Mouse (Mus musculus): ENCODE data around the gene Dnajc2. TPM values are rescaled to one million over a fixed set of nuclear protein-coding genes. Genes with fewer than 3 reads are reported as not detected.

The Dnajc2 gene
- polyA plus RNA-seq, 1 experiment from 2014 or later, result 66.3 TPM

DNA sequence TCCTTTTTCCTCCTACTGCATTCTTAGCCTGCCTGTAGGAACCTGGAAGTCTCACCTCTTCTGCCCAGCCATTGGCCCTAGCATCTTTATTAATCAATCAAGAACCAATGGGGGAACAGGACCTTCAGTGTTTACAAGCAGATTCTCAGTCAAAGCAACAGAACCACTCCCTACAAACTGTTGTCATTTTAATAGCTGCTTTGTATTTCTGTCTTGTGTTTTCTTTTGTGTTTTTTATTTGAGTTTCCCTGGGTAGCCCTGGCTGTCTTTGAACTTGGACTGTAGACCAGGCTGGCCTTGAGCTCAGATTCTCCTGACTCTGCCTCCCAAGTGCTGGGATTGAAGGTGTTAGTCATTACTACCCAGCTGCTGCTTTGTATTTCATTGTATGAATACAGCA is 7.1 kb upstream of the Dnajc2 start:
- H3K9me3 ChIP-seq (ENCODE audit: control insufficient read depth, low read length), result no peaks in the 10 kb centered on the region
- H3K36me3 ChIP-seq (ENCODE audit: control insufficient read depth, insufficient read depth, low read length), result peaks cover 14% of the 10 kb centered on the region
- H3K9ac ChIP-seq (ENCODE audit: low read depth, low read length), result no peak overlapping the region
- no peak overlapping the region for H3K4me3 ChIP-seq (ENCODE audit: low read length)
- no peak overlapping the region for H3K27ac ChIP-seq (ENCODE audit: low read depth, low read length)
- ATAC-seq, result no peak
- H3K4me1 ChIP-seq (ENCODE audit: control insufficient read depth, insufficient read depth, low read depth, low read length), result peaks cover 23% of the 10 kb centered on the region
- no peaks in the 10 kb centered on the region for H3K27me3 ChIP-seq (replicated peaks; ENCODE audit: control insufficient read depth, insufficient read depth, low read length)
- no peak overlapping the region for H3K4me2 ChIP-seq (ENCODE audit: low read length)

DNA sequence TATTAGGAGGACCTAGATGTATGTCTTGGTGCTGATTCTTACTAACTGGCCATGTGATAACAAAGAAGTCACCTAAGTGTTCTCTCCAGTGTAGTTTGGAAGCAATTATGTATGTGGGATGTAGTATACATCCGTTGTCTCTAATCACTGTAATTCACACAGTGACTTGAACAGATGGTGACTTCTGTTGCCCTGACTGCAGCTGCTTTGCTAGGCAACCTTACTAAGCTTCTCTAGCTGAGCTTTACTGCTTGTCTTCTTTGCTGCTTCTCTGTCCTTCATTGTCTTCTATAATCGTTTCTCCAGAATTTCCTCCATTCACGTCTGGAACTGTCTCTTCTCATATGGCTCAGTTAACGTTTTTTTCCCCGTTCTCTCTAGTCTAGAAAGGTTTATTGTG is 4.0 kb upstream of the Dnajc2 start:
- Histone ChIP-seq H3K4me3 (ENCODE audit: low read length) (no peak overlapping the region), H3K27me3 (replicated peaks; ENCODE audit: control insufficient read depth, insufficient read depth, low read length) (no peaks in the 10 kb centered on the region), H3K4me2 (ENCODE audit: low read length) (no peak overlapping the region), H3K36me3 (ENCODE audit: control insufficient read depth, insufficient read depth, low read length) (peaks cover 4% of the 10 kb centered on the region; the same call in 1 of the 2 replicates), H3K9me3 (ENCODE audit: control insufficient read depth, low read length) (no peaks in the 10 kb centered on the region), H3K9ac (ENCODE audit: low read depth, low read length) (no peak overlapping the region), H3K27ac (ENCODE audit: low read depth, low read length) (no peak overlapping the region), H3K4me1 (ENCODE audit: control insufficient read depth, insufficient read depth, low read depth, low read length) (peaks cover 29% of the 10 kb centered on the region)
- ATAC-seq, result no peak
- WGBS, result 64% methylated on average over 5 of the region's 5 CpGs

- no peak for ATAC-seq
- peak overlapping the region; percentile 72 for H3K4me2 ChIP-seq (ENCODE audit: low read length)
- WGBS, result 39% methylated on average over 11 of the region's 11 CpGs
Observed at GRCm38 (mm10) chr5:21787186-21788105, 2.4 kb upstream of the Dnajc2 start.

DNA sequence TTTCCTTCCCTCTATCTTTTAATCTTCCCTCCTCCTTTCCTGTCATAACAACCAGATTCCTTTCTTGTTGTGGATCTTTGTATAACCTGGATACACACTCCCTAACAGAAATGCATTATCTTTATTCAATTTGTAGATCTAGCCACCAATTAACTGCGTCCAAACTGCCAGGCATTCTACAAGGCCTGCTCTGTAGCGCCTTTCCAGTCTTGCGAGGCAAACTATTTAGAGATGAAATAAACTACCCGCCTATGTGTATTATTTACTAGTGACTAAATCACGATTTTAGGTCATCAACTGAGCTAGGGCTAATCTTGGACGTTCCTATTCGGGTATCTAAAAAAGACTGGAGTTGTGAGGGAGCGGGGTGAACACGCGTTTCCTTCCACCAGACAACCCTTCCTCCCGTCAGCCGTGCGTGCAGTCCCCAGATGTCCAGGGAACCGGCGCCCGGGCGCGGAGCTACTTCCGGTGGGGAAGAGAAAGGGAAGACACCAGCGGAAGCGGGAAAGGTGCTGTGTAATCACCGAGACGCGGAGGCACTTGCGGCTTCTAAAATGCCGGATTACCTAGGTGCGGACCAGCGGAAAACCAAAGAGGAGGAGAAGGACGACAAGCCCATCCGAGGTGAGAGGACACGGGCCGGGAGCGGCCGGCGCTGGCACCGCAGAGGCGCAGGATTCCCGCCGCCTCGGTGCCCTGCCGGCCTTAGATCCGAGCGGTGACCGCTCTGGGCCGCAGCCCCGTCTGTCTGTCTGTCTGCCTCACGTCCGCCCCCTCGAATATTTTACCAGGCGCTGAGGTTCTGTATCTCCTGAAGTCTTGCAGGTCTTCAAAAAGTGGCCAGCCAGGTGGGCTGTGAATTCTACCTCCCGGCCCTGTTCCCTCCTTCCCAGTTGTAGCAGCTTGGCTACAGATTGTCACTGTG is 1.5 kb upstream of the Dnajc2 start:
- peak; percentile 86 for ATAC-seq
- no peaks in the 10 kb centered on the region for H3K9me3 ChIP-seq (ENCODE audit: control insufficient read depth, low read length)
- H3K36me3 ChIP-seq (ENCODE audit: control insufficient read depth, insufficient read depth, low read length), result peaks cover 7% of the 10 kb centered on the region
- H3K4me1 ChIP-seq (ENCODE audit: control insufficient read depth, insufficient read depth, low read depth, low read length), result peaks cover 30% of the 10 kb centered on the region
- peak overlapping the region; percentile 72 for H3K4me2 ChIP-seq (ENCODE audit: low read length)
- no peaks in the 10 kb centered on the region for H3K27me3 ChIP-seq (replicated peaks; ENCODE audit: control insufficient read depth, insufficient read depth, low read length)
- WGBS, result 1% methylated on average over 49 of the region's 51 CpGs
- H3K27ac ChIP-seq (ENCODE audit: low read depth, low read length), result peak overlapping the region; percentile 83
- peak overlapping the region; percentile 88 for H3K9ac ChIP-seq (ENCODE audit: low read depth, low read length)
- H3K4me3 ChIP-seq (ENCODE audit: low read length), result peak overlapping the region; percentile 97

More at GRCm38 (mm10) chr5:21787186-21788105, 2.4 kb upstream of the Dnajc2 start:
- Histone ChIP-seq H3K27ac (ENCODE audit: low read depth, low read length) (peak overlapping the region; percentile 83), H3K36me3 (ENCODE audit: control insufficient read depth, insufficient read depth, low read length) (peaks cover 9% of the 10 kb centered on the region), H3K27me3 (replicated peaks; ENCODE audit: control insufficient read depth, insufficient read depth, low read length) (no peaks in the 10 kb centered on the region), H3K9ac (ENCODE audit: low read depth, low read length) (peak overlapping the region; percentile 88), H3K4me1 (ENCODE audit: control insufficient read depth, insufficient read depth, low read depth, low read length) (peaks cover 30% of the 10 kb centered on the region), H3K9me3 (ENCODE audit: control insufficient read depth, low read length) (no peaks in the 10 kb centered on the region), H3K4me3 (ENCODE audit: low read length) (peak overlapping the region; percentile 97)

- no peaks in the 10 kb centered on the region for H3K27me3 ChIP-seq (replicated peaks; ENCODE audit: control insufficient read depth, insufficient read depth, low read length)
- peaks cover 13% of the 10 kb centered on the region for H3K36me3 ChIP-seq (ENCODE audit: control insufficient read depth, insufficient read depth, low read length)
- peak overlapping the region; percentile 72; the same call in 1 of the 2 replicates for H3K4me2 ChIP-seq (ENCODE audit: low read length)
- no peak overlapping the region for H3K27ac ChIP-seq (ENCODE audit: low read depth, low read length)
- H3K4me3 ChIP-seq (ENCODE audit: low read length), result no peak overlapping the region
- H3K9me3 ChIP-seq (ENCODE audit: control insufficient read depth, low read length), result no peaks in the 10 kb centered on the region
- no peak for ATAC-seq
- 79% methylated on average over 7 of the region's 7 CpGs for WGBS
- H3K4me1 ChIP-seq (ENCODE audit: control insufficient read depth, insufficient read depth, low read depth, low read length), result peaks cover 30% of the 10 kb centered on the region
- no peak overlapping the region for H3K9ac ChIP-seq (ENCODE audit: low read depth, low read length)
Observed at GRCm38 (mm10) chr5:21785776-21786175, 725 bp upstream of the Dnajc2 start.

DNA sequence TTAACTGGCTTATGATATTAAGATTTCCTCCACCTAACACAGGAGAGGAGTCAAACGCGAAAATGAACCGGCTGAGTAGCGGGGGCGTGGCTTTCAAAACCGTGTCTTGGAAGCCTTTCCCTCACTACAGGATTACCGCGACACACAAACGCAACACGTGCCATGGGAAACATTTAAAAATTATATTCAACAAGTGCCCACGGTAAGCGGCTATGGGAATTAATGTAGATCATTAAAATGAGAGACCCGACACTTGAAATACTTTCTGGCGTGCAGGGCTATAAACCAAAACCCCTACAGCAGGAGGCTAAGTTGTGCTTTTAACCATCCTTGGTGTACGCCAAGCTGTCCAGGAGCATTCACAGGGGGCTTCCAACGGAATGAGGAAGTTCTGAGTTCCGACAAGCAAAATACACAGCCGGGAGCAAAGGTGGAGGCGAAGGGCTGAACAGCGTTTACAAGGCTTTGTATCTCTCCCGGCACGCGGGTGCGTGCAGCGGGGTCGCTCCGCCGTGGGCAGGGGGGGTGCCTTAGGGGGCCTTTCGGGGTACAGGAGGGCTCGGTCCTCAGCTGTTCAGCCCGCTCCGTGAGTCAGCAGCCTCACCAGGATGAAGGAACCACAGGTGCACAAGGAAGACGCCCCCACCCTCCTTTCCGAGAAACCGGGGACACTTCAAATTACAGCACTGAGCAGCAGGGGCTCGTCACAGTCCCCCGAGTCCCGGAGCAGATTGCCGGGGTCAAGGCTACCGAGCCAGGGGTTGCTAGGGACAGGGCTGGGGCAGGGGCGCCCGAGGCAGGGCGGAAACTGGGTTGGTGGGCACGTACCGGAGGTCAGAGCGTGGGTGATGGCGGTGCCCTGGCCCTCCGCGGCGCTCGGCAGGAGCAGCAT is 644 bp downstream of the Dnajc2 start:
- no peaks in the 10 kb centered on the region for H3K9me3 ChIP-seq (ENCODE audit: control insufficient read depth, low read length)
- H3K9ac ChIP-seq (ENCODE audit: low read depth, low read length), result peak overlapping the region; percentile 87
- peaks cover 28% of the 10 kb centered on the region for H3K4me1 ChIP-seq (ENCODE audit: control insufficient read depth, insufficient read depth, low read depth, low read length)
- ATAC-seq, result peak; percentile 87
- H3K27me3 ChIP-seq (replicated peaks; ENCODE audit: control insufficient read depth, insufficient read depth, low read length), result no peaks in the 10 kb centered on the region
- H3K36me3 ChIP-seq (ENCODE audit: control insufficient read depth, insufficient read depth, low read length), result peaks cover 25% of the 10 kb centered on the region
- peak overlapping the region; percentile 91 for H3K4me2 ChIP-seq (ENCODE audit: low read length)
- WGBS, result 1% methylated on average over 50 of the region's 51 CpGs
- H3K4me3 ChIP-seq (ENCODE audit: low read length), result peak overlapping the region; percentile 97
- H3K27ac ChIP-seq (ENCODE audit: low read depth, low read length), result peak overlapping the region; percentile 81

GRCm38 (mm10) chr5:21776491-21776890 is 8.6 kb downstream of the Dnajc2 start:
- WGBS, result 93% methylated on average over 6 of the region's 6 CpGs
- no peaks in the 10 kb centered on the region for H3K9me3 ChIP-seq (ENCODE audit: control insufficient read depth, low read length)
- no peaks in the 10 kb centered on the region for H3K27me3 ChIP-seq (replicated peaks; ENCODE audit: control insufficient read depth, insufficient read depth, low read length)
- H3K4me2 ChIP-seq (ENCODE audit: low read length), result no peak overlapping the region
- peaks cover 46% of the 10 kb centered on the region for H3K36me3 ChIP-seq (ENCODE audit: control insufficient read depth, insufficient read depth, low read length)
- H3K27ac ChIP-seq (ENCODE audit: low read depth, low read length), result no peak overlapping the region
- H3K4me3 ChIP-seq (ENCODE audit: low read length), result no peak overlapping the region
- ATAC-seq, result no peak
- no peak overlapping the region for H3K9ac ChIP-seq (ENCODE audit: low read depth, low read length)
- H3K4me1 ChIP-seq (ENCODE audit: control insufficient read depth, insufficient read depth, low read depth, low read length), result no peaks in the 10 kb centered on the region

- H3K27ac ChIP-seq (ENCODE audit: low read depth, low read length), result no peak overlapping the region
- no peaks in the 10 kb centered on the region for H3K9me3 ChIP-seq (ENCODE audit: control insufficient read depth, low read length)
- no peaks in the 10 kb centered on the region for H3K27me3 ChIP-seq (replicated peaks; ENCODE audit: control insufficient read depth, insufficient read depth, low read length)
- no peak overlapping the region for H3K9ac ChIP-seq (ENCODE audit: low read depth, low read length)
- no peaks in the 10 kb centered on the region for H3K4me1 ChIP-seq (ENCODE audit: control insufficient read depth, insufficient read depth, low read depth, low read length)
- peaks cover 52% of the 10 kb centered on the region for H3K36me3 ChIP-seq (ENCODE audit: control insufficient read depth, insufficient read depth, low read length)
- 95% methylated on average over 6 of the region's 6 CpGs for WGBS
- H3K4me3 ChIP-seq (ENCODE audit: low read length), result no peak overlapping the region
- H3K4me2 ChIP-seq (ENCODE audit: low read length), result no peak overlapping the region
- ATAC-seq, result no peak
Observed at GRCm38 (mm10) chr5:21769841-21770240, 15.2 kb downstream of the Dnajc2 start.

Data from hindbrain, embryonic 16.5 days (tissue).